Mouse (Mus musculus) erythroblast, adult 5-6 weeks (primary cell): ENCODE results near the gene Cd52. TPM values are rescaled to one million over a fixed set of nuclear protein-coding genes. Genes with fewer than 3 reads are reported as not detected.

Source experiments
- ATAC-seq: replicated peaks from 2 replicates; pipeline ENCODE4 v1.8.0; 2016; ENCODE audit warnings: moderate number of reproducible peaks, mild to moderate bottlenecking, moderate TSS enrichment, inconsistent platforms; ENCODE audit not compliant: poor library complexity, low FRiP score, severe bottlenecking
- total RNA-seq, 2 experiments: library from RNA; stranded (forward) in 1 of 2; stranded (reverse) in 1 of 2; fragments of 150-400 nt in 1 of 2; fragments of 200-764, 138-1000 nt in 1 of 2; gene quantifications; 2 replicates each; pipeline versions ENCODE4 v1.2.3 to v1.2.4; 2015 to 2017; ENCODE audit warnings: low replicate concordance in 2 of 2

Cd52 gene
- total RNA-seq, 2 experiments from 2014 or later, result 324 to 347 TPM

GRCm38 (mm10) chr4:134096120-134096519 lies 1.2 kb upstream of the Cd52 start:
- ATAC-seq, result no peak

DNA sequence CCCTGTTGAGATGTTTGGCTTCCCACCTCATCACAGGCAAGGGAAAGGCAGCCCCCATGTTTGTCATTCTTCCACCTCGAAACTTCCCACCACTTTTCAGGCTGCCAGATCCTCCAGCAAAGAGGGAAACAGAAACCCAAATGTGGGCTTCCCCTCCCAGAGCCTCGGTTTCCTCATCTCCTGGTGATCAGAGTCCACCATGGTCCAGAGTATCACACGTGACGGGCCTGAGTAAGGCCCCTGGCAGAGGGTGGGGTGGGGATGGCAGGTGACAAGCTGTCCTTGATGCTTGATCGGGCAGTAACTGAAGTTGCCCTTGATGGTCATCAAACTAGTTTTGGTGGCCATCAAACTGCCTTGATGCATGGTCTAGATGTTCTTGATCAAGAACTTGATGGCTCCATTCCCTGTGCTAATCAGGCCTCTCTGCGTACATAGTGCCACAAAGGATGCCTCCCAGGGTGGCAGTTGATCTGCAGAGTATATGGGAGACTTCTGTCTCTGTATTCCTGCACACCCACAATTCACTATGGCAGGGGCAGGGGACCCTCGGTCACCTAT lies 798 bp downstream of the Cd52 start:
- no peak for ATAC-seq

GRCm38 (mm10) chr4:134092382-134093288 lies 2.2 kb downstream of the Cd52 start:
- ATAC-seq, result peak; percentile 70

DNA sequence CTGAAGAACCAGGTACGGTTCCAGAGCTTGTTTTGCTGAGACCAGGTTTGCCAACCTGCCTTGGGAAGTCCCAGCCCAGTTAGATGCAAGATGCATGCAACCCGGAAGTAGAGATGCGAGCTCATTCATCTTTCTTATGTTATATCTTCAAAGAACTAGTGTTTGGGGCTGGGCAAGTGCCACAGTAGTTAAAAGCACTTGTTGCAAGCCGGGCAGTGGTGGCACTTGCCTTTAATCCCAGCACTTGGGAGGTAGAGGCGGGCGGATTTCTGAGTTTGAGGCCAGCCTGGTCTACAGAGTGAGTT lies 3.7 kb downstream of the Cd52 start:
- no peak for ATAC-seq

DNA sequence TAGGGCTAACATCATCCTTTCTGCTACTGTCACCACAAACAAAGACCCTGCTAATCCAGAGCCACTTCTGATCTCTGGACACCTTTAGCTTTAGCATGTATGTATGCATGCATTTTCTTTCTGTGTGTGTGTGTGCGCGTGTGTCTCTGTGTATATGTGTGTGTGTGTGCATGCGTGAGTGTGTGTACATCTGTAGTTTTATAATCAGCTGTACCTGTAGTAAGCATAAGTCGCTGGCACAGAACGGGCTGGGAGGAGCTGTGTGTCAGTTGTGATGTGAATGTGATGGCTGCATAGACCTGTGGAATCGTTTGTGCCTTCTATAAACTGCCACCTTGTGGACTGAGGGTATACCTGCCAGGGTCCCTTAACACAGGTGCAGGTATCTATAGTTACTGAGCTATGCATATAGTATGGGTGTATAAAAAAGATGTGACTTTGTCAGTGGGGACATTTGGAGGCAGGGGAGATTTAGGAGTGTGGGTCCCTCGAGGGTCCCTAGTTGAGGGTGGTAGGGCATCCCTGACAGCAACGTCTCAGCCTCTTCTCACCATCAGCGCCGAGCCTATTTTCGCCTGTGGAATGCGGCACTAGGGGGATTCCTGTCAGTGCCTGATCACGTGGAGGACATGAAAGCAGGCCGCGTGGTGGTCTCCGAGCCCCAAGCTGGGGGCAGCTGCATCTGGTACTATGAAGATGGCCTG lies 4.2 kb downstream of the Cd52 start:
- ATAC-seq, result no peak

DNA sequence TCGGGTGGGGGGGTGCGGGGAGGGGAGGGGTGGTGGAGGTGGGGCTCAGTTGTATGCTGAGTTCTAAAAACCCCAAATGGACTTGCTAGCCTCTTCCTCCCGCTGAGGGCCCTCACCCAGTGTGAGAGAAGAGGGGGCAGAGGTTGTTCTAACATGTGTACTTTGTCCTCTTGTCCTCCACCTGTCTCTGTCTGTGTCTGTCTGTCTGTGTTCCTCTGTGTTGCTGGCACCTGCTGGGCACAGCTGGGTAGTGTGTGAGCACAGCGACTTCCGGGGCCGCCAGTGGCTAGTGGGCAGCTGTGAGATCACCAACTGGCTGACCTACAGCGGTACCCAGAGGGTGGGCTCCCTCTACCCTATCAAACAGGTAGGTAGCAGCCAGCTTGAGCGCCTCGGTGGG lies 5.9 kb downstream of the Cd52 start:
- no peak for ATAC-seq

DNA sequence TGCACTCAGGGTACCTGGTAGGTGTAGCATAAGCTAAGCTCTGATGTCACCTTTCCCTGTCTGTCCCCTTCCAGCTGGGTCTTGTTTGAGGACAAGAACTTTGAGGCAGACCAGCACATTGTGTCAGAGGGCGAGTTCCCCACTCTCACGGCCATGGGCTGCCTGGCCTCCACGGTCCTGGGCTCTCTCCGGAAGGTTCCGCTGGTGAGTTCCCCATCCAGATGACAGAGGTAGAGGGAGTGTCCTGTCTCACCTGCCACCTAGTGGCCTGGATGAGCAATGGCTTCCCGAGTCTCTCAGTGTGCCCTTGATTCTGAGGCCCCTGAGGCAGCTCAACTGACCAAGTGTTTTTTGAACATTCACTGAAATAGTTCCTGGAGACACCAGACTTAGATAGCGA lies 7.5 kb downstream of the Cd52 start:
- ATAC-seq, result peak; percentile 81

GRCm38 (mm10) chr4:134084999-134085398 lies 9.9 kb downstream of the Cd52 start:
- ATAC-seq, result no peak

DNA sequence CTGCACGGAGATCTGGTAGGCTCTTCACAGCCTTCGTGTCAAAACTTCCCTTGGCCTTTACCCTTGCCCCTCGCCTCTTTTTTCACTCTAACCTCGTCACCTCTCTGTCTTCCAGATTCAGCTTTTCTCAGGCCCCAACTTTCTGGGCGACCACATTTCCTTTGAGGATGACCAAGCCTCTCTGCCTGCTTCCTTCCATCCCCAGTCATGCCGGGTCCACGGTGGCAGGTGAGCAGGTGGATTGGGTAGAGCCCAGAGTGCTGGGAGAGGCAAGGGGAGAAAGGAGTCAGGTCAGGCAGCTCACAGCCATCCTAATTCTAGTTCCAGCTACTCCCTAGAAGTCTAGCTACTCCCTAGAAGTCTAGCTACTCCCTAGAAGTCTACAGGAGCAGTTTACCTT lies 12.4 kb downstream of the Cd52 start:
- no peak for ATAC-seq

DNA sequence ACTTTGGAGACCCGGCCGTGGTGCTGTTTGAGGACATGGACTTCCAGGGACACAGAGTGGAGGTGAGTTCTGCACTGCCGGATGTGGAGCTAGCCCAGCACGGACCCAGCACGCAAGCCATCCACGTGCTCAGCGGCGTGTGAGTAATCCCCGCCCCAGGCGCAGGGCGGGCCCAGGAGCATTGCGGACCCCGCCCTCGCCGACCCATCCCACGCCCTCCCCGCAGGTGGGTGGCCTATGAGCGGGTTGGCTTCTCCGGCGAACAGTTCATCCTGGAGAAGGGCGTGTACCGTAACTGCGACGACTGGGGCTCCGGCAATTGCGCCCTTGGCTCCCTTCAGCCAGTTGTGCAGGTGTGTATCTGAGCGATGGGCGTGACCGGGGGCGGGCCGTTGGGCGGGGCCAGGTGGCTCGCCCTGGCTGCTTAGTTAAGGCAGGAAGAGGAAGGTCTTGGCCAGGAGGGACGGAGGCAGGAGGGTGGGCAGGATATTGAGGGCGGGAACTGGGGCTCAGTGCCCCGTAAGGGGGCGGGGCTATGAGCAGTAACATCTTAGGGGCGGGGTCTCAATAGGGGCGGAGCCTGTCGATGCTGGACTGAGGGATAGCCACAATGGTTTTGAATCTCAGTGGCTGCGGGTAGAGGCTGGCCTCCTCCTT lies 13.0 kb downstream of the Cd52 start:
- ATAC-seq, result peak; percentile 66

DNA sequence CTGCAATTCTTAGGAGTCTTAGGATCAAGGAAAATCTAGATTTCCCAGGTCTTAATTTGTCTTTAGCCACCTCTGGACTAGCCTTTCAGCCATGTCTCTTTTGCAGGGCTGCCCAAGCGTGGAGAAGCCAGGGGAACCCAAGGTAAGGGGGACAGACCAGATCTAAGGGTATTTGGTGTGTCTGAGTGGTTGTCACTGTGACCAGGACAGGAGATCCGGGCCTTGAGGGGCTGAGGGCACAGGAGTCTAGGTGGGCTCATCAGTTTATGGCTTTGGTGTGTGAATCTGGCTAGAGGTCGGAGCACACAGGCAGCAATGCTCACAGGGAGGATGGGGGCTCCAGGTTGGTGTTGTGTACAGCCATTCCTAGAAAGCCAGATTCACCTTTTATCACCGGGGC lies 14.2 kb downstream of the Cd52 start:
- ATAC-seq, result no peak

- no peak for ATAC-seq
These were observed 16.2 kb downstream of the Cd52 start for GRCm38 (mm10) chr4:134078694-134079093.

- no peak for ATAC-seq
These were observed 25.9 kb downstream of the Cd52 start for GRCm38 (mm10) chr4:134068793-134069580.

DNA sequence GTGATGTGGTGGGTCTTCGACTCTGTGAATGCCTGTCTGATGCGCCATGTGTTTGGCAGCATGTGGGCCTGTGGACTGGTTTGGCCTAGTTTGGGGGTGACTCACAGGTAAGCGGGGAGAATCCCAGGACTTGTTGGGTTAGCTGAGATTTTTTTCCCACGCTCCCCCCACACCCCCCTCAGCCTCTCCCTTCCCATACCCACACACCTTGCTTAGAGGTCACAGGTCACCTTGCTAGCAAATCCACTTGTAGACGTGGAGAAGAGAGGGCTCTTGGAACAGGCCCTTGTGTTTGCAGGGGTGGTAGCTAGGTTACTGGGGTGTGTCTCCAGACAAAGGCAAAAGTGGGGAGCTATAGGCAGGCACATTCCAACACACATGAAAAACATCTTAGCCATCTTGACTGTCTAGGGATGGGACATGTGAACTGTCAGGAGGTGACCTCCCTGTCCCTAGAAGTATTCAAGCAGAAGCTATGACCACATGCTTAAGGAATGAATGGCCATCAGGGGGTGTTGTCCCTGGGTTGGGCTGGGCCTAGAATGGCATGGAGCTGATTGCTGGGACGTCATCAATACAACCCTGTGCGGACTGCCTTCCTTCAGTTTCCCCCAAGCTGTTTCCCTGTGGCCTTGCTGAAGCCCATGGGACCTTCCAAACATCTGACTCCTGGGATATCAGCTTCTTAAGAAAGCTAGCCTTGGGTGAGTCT lies 26.9 kb downstream of the Cd52 start:
- ATAC-seq, result no peak

DNA sequence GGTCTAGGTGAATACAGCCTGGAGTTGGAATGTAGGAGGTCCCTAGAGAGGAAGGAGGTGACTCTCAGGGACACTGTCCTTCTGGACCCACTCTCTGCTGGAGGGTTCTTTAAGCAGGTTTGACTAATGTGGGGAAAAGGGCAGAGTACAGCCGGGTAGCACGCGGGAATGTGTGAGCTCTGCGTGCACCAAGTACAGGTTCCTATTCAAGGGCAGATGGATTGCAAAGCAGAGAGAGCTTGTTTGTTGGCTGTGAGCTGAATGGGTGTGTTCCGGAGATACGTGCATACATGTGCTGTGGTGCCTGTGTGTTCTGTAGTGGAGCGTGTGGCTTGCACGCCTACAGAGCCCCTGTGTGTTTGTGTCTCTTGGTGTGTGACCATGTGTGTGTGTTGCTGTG lies 27.5 kb downstream of the Cd52 start:
- no peak for ATAC-seq

- ATAC-seq, result no peak
These were observed 29.4 kb downstream of the Cd52 start for GRCm38 (mm10) chr4:134065431-134066004.

DNA sequence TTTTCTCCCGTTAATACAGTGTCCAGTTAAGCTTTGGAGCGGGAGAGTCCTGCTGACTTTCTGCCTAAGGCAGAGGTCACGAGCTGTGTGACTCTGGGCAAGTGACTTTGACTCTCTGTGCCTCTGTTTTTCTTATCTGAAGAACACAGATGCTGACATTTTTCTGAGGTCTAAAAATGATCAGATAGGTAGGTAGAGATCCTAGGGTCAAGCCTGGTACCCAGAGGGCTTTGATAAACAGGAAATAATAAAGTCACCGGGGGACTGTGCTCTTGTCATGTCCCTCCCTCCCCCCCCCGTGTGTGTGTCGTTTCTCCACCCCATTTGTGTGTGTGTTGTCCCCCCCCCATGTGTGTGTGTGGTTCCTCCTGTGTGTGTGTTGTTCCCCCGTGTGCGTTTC lies 32.3 kb downstream of the Cd52 start:
- ATAC-seq, result no peak

GRCm38 (mm10) chr4:134061944-134062446 lies 32.9 kb downstream of the Cd52 start:
- ATAC-seq, result no peak
